Mouse (Mus musculus): Measurements from ENCODE around the gene Cebpb.

Cebpb gene

GRCm38 (mm10) chr2:167665972-167666713 lies 22.6 kb upstream of the Cebpb start:
- no peak for DNase-seq (ENCODE audit: low read depth, low spot score)

GRCm38 (mm10) chr2:167668426-167668825 lies 20.3 kb upstream of the Cebpb start:
- no peak for DNase-seq (ENCODE audit: low read depth, low spot score)

- no peak for DNase-seq (ENCODE audit: low read depth, low spot score)
Measured at GRCm38 (mm10) chr2:167669398-167669797, 19.3 kb upstream of the Cebpb start.

- DNase-seq (ENCODE audit: low read depth, low spot score), result no peak
Measured at GRCm38 (mm10) chr2:167671101-167671633, 17.5 kb upstream of the Cebpb start.

GRCm38 (mm10) chr2:167672212-167672685 lies 16.5 kb upstream of the Cebpb start:
- no peak for DNase-seq (ENCODE audit: low read depth, low spot score)

GRCm38 (mm10) chr2:167675120-167675909 lies 13.4 kb upstream of the Cebpb start:
- DNase-seq (ENCODE audit: low read depth, low spot score), result no peak

- no peak for DNase-seq (ENCODE audit: low read depth, low spot score)
Measured at GRCm38 (mm10) chr2:167678600-167678999, 10.1 kb upstream of the Cebpb start.

GRCm38 (mm10) chr2:167679902-167680430 lies 8.7 kb upstream of the Cebpb start:
- DNase-seq (ENCODE audit: low read depth, low spot score), result peak; percentile 65

- DNase-seq (ENCODE audit: low read depth, low spot score), result no peak
Measured at GRCm38 (mm10) chr2:167680657-167681056, 8.1 kb upstream of the Cebpb start.

- no peak for DNase-seq (ENCODE audit: low read depth, low spot score)
Measured at GRCm38 (mm10) chr2:167683721-167684120, 5.0 kb upstream of the Cebpb start.

- DNase-seq (ENCODE audit: low read depth, low spot score), result peak; percentile 91
Measured at GRCm38 (mm10) chr2:167685137-167685536, 3.6 kb upstream of the Cebpb start.

- DNase-seq (ENCODE audit: low read depth, low spot score), result no peak
Measured at GRCm38 (mm10) chr2:167685865-167686264, 2.9 kb upstream of the Cebpb start.

GRCm38 (mm10) chr2:167686382-167687249 lies 2.1 kb upstream of the Cebpb start:
- no peak for DNase-seq (ENCODE audit: low read depth, low spot score)

- DNase-seq (ENCODE audit: low read depth, low spot score), result no peak
Measured at GRCm38 (mm10) chr2:167687250-167687586, 1.5 kb upstream of the Cebpb start.

GRCm38 (mm10) chr2:167687651-167688101 lies 1.0 kb upstream of the Cebpb start:
- no peak for DNase-seq (ENCODE audit: low read depth, low spot score)

- DNase-seq (ENCODE audit: low read depth, low spot score), result no peak
Measured at GRCm38 (mm10) chr2:167688126-167688497, 603 bp upstream of the Cebpb start.

- no peak for DNase-seq (ENCODE audit: low read depth, low spot score)
Measured at GRCm38 (mm10) chr2:167689501-167690218, 945 bp downstream of the Cebpb start, which contains the start of gene Tmem189. Gene Tmem189 (minus strand): TSS chr2:167689822.

GRCm38 (mm10) chr2:167690219-167690961 lies 1.7 kb downstream of the Cebpb start:
- DNase-seq (ENCODE audit: low read depth, low spot score), result no peak

GRCm38 (mm10) chr2:167690962-167691311 lies 2.2 kb downstream of the Cebpb start:
- no peak for DNase-seq (ENCODE audit: low read depth, low spot score)

- DNase-seq (ENCODE audit: low read depth, low spot score), result no peak
Measured at GRCm38 (mm10) chr2:167691410-167691809, 2.7 kb downstream of the Cebpb start.

All from embryo, embryonic 11.5 days (tissue).